Mouse (Mus musculus): ENCODE measurements at regions not wholly inside any gene's neighbourhood (a gene's known extent, or its start where the extent isn't known, plus 50 kb on each side); places are given as distances from the start of the nearest gene placed in this dataset.

GRCm38 (mm10) chr5:12049806-12050205, 132.0 kb downstream of the 4933402N22Rik start:
- TF ChIP-seq CTCF (conservative IDR thresholded peaks at IDR 0.05; ENCODE audit: low read length) (no peak), NANOG (IDR thresholded peaks at IDR 0.05; ENCODE audit: borderline replicate concordance, low read length) (no peak), POU5F1 (IDR thresholded peaks at IDR 0.05; ENCODE audit: borderline replicate concordance, low read length) (no peak)
